Mouse (Mus musculus) brain, embryonic 14.5 days (tissue): ENCODE results near the gene Rtl8b.
"Not testable (repeated sequence)": the region's sequence is repeated elsewhere in the genome, so short reads cannot be mapped to it uniquely, and the experiment has no call there.

Source experiments
- CTCF ChIP-seq: fragments of 200-500 bp; IDR thresholded peaks from 2 replicates; pipeline ENCODE4 v1.5.1; 2012; ENCODE audit warnings: inconsistent platforms, mild to moderate bottlenecking, moderate library complexity, borderline replicate concordance; ENCODE audit not compliant: insufficient read depth, insufficient read length; ENCODE audit errors: extremely low read depth
- POLR2A ChIP-seq: fragments of 200-500 bp; IDR thresholded peaks from 2 replicates; pipeline ENCODE4 v1.6.1; 2012; ENCODE audit warnings: mild to moderate bottlenecking, inconsistent platforms, borderline replicate concordance; ENCODE audit not compliant: poor library complexity, insufficient read depth, insufficient read length, severe bottlenecking; ENCODE audit errors: extremely low read depth

GRCm38 (mm10) chrX:53682650-53683049 is 12.4 kb upstream of the Rtl8b start:
- not testable (repeated sequence) for TF ChIP-seq CTCF, POLR2A
